Mouse (Mus musculus) cerebellum, postnatal 36 days (tissue): ENCODE data around the gene D930020B18Rik.
A peak's percentile ranks its signal among the peaks of the same experiment; 100 is the strongest.

Experiments used
- DNase-seq, 2 experiments: peaks; one replicate each; pipeline ENCODE4 v3.0.0; 2021 to 2022; ENCODE audit warnings: mixed read lengths in 2 of 2

Gene D930020B18Rik

GRCm38 (mm10) chr10:121640150-121640930 lies 1.0 kb upstream of the D930020B18Rik start:
- peak; percentile 24 to 35 for DNase-seq

GRCm38 (mm10) chr10:121640944-121641271 lies 480 bp upstream of the D930020B18Rik start:
- DNase-seq, result peak in 1 of 2 experiments; percentile 13

GRCm38 (mm10) chr10:121642054-121642947 lies 913 bp downstream of the D930020B18Rik start:
- peak in 1 of 2 experiments; percentile 5 for DNase-seq

- no peak for DNase-seq
These were observed 4.9 kb downstream of the D930020B18Rik start for GRCm38 (mm10) chr10:121646294-121646693.

DNA sequence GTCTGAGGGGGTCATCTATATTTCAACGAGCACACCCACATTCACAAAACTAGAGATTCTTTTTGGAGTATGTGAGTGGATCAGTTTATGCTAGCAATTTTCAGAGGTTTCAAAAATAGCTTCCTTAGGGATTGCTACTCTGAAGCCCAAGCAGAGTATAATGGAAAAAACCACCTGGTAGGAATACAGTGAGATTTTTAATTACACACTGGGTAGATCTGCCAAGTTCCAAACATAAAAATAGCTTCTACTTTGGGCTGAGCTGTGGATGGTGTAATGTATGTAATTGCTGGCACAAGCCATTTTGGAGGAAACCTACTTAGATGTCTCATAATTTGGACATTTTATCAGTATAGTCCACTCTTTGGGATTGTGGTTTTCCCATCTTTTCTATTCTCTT lies 11.7 kb downstream of the D930020B18Rik start:
- DNase-seq, result peak in 1 of 2 experiments; percentile 3

- DNase-seq, result no peak
These were observed 14.5 kb downstream of the D930020B18Rik start for GRCm38 (mm10) chr10:121655907-121656306.

GRCm38 (mm10) chr10:121662711-121663110 lies 21.3 kb downstream of the D930020B18Rik start:
- DNase-seq, result no peak

DNA sequence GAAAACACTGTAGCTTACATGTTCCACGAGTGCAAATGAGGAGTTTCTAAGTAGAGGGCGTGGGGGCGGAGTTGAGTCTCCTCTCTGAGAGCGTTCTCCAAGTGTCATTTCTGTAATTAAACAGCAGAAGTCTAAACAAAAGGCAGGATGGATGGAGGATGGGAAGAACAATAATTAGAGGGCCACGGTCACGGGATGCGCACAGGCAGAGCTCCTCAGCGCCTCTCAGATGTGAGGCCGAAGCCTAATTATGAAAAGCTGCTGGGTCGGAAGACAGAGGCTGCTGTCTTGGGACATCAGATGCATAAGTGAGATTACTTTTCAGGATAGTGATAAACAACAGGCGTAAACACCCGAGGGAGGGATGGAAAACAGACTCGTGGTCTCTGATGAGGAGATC lies 22.2 kb downstream of the D930020B18Rik start:
- DNase-seq, result no peak

- no peak for DNase-seq
These were observed 24.3 kb downstream of the D930020B18Rik start for GRCm38 (mm10) chr10:121665631-121666145.

DNA sequence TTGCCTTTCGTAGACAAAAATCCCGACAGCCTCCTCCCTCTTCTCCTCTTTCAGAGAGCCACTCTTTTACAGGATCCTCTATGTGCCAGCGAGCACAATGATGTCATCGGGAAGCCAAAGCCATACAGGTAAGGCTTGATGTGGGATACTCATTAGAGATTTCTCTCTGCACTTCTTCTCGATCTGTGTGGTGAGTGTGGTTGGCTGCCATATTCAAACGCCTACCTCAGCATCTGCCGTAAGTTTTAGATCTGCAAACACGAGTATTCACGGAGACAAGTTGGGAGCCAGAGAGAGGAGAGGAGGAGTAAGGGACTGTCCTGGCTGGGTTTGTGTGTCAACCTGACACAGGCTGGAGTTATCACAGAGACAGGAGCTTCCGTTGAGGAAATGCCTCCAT lies 27.7 kb downstream of the D930020B18Rik start:
- no peak for DNase-seq

DNA sequence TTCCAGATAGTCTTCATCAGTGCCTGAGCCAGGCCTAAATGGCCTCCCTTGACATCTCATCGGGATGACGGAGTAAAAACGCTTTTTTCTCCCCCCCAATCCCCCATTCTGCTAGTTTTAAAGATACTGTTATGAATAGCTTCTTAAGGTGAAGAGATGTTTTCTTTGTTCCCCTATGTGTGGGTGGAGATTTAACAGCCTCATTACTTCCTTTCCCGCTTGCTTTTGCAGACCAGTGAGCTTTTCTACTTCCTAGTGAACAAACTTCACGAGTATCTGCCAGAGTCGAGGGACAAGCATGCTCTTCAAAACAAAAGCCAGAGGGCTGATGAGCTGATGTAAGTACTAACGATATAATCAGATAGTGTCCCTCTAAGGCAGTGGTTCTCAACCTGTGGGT lies 35.6 kb downstream of the D930020B18Rik start:
- DNase-seq, result no peak

- DNase-seq, result no peak
These were observed 39.5 kb downstream of the D930020B18Rik start for GRCm38 (mm10) chr10:121680902-121681301.

- no peak for DNase-seq
These were observed 41.2 kb downstream of the D930020B18Rik start for GRCm38 (mm10) chr10:121682539-121682938.

DNA sequence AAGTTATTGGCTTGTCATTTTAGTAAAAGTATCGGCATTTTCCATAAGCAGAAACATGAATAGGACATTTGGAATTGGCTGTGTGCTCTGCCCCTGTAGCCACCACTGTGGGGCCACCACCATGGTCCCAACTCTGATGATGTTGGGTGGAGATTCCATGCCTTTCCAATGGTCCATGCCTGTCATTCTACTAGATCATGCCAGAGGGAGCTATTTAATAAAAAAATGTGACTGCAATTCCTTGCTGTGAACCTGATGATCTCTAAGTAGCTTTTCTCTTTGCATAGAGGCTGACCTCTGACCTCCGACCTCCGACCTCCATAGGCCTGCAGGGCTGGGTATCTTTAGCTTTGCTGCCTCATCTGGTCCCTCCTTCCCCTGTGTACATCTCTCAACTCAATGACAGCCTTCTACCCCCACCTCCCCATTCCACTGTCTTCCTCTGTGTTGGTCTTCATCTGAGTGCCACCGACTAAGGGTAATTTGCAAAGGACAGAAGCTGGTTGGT lies 44.8 kb downstream of the D930020B18Rik start:
- peak; percentile 6 for DNase-seq

- DNase-seq, result no peak
These were observed 46.1 kb downstream of the D930020B18Rik start for GRCm38 (mm10) chr10:121687511-121687910.

GRCm38 (mm10) chr10:121689591-121690314 lies 48.4 kb downstream of the D930020B18Rik start:
- peak; percentile 24 to 30 for DNase-seq

DNA sequence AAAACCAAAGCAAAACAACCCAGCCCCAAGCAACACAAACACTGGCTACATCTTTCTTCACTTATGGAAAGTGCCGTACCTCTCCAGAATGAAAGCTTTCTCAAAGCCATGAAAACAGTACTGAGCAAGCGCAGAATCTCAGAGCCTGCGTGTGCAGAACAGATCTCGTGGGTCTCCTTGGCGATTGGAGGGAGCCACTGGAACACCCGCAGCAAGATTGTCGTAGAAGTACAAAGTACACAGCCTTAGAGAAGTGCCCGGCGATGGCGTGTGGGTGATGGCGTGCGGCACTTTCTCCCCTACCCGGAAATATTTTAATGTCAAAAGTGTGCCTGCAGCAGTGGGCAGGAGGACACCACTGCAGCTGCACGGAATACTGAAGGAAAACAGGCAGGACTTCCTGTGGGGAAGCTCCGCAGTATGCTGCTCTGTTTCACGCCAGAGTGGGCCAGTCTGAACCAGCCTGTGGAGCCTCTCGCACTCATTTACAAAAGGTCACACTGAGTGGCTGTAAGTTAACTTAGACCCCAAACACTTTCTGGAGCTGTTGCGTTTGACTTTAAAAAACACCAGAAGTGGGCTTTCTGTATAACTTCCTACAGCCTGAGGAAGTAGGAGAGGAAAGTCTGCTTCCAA lies 51.7 kb downstream of the D930020B18Rik start:
- no peak for DNase-seq

GRCm38 (mm10) chr10:121694567-121694966 lies 53.2 kb downstream of the D930020B18Rik start:
- DNase-seq, result no peak

GRCm38 (mm10) chr10:121701296-121702248 lies 60.2 kb downstream of the D930020B18Rik start:
- DNase-seq, result peak; percentile 15 to 40

DNA sequence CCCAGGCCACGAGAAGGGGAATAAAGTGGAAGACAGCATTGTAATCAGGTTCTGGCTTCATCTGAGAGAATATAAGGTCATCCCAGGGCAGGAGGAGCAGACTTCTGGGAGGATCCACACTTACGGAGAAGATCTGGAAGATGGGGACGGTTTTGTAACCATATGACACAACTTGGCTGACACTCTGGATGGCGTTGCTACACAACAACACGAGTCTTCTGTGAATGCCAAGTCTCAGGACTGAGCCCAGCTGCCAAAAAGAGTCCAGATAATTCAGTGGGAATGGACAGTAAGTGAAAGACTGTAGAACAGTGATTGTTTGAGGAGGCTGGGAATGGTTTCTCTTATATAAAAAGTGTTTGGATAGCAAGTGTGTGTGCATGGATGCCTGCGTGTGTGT lies 62.2 kb downstream of the D930020B18Rik start:
- DNase-seq, result no peak

DNA sequence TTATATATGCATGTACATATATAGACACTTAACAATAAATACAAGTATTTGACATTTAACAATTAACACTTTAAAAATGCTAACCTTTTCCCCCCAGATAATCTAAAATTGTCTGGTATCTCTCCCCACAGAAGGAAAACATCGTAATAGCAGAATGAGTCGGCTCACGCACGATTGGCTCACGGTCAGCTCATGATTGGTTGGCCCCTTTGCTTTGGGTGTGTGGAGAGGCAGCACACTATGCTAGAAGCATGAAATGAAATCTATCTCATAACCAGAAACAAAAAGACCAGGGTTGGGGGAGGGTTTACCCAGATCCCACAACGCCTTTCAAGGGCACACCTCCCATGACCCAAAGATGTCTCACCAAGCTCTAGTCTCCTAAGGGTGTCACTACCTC lies 63.5 kb downstream of the D930020B18Rik start:
- no peak for DNase-seq
